Mouse (Mus musculus): ENCODE data around the gene Cgrrf1. TPM values are rescaled to one million over a fixed set of nuclear protein-coding genes. Genes with fewer than 3 reads are reported as not detected.
"Not testable (repeated sequence)": the region's sequence is repeated elsewhere in the genome, so short reads cannot be mapped to it uniquely, and the experiment has no call there.

Cgrrf1 gene
- polyA plus RNA-seq, 1 experiment: 20.7 TPM

GRCm38 (mm10) chr14:46816916-46817622 is 14.9 kb upstream of the Cgrrf1 start:
- Histone ChIP-seq H3K4me3 (replicated peaks; ENCODE audit: control insufficient read depth, low read depth, low read length) (no peak overlapping the region), H3K4me1 (ENCODE audit: control insufficient read depth, insufficient read depth, low read length) (no peaks in the 10 kb centered on the region; the same call in 1 of the 2 replicates), H3K27ac (ENCODE audit: control insufficient read depth, insufficient read depth, low read depth, low read length, poor library complexity) (no peak overlapping the region)
- TF ChIP-seq POLR2A (IDR thresholded peaks at IDR 0.05; ENCODE audit: borderline replicate concordance, control insufficient read depth, low read depth, low read length) (no peak), CTCF (IDR thresholded peaks at IDR 0.05; ENCODE audit: control insufficient read depth, insufficient read depth, low read length) (no peak)
- 80% methylated on average over 8 of the region's 8 CpGs for WGBS

- H3K4me3 ChIP-seq (replicated peaks; ENCODE audit: control insufficient read depth, low read depth, low read length): no peak overlapping the region
- H3K27ac ChIP-seq (ENCODE audit: control insufficient read depth, insufficient read depth, low read depth, low read length, poor library complexity): no peak overlapping the region
- no peaks in the 10 kb centered on the region; the same call in 1 of the 2 replicates for H3K4me1 ChIP-seq (ENCODE audit: control insufficient read depth, insufficient read depth, low read length)
- TF ChIP-seq CTCF (IDR thresholded peaks at IDR 0.05; ENCODE audit: control insufficient read depth, insufficient read depth, low read length): no peak
- no peak for TF ChIP-seq POLR2A (IDR thresholded peaks at IDR 0.05; ENCODE audit: borderline replicate concordance, control insufficient read depth, low read depth, low read length)
- WGBS: 93% methylated on average over 7 of the region's 7 CpGs
Observed at GRCm38 (mm10) chr14:46818743-46819142, 13.2 kb upstream of the Cgrrf1 start.

- 84% methylated on average over 5 of the region's 6 CpGs for WGBS
- H3K4me1 ChIP-seq (ENCODE audit: control insufficient read depth, insufficient read depth, low read length); H3K4me3 ChIP-seq (replicated peaks; ENCODE audit: control insufficient read depth, low read depth, low read length); H3K27ac ChIP-seq (ENCODE audit: control insufficient read depth, insufficient read depth, low read depth, low read length, poor library complexity): not testable (repeated sequence)
Observed at GRCm38 (mm10) chr14:46819961-46820360, 12.0 kb upstream of the Cgrrf1 start.

- TF ChIP-seq CTCF (IDR thresholded peaks at IDR 0.05; ENCODE audit: control insufficient read depth, insufficient read depth, low read length) (no peak), POLR2A (IDR thresholded peaks at IDR 0.05; ENCODE audit: borderline replicate concordance, control insufficient read depth, low read depth, low read length) (no peak)
- under 1% methylated on average over 11 of the region's 11 CpGs for WGBS
- Histone ChIP-seq H3K4me3 (replicated peaks; ENCODE audit: control insufficient read depth, low read depth, low read length) (peak overlapping the region; percentile 86), H3K27ac (ENCODE audit: control insufficient read depth, insufficient read depth, low read depth, low read length, poor library complexity) (peak overlapping the region; percentile 98), H3K4me1 (ENCODE audit: control insufficient read depth, insufficient read depth, low read length) (no peaks in the 10 kb centered on the region; the same call in 1 of the 2 replicates)
Observed at GRCm38 (mm10) chr14:46821271-46821872, 10.6 kb upstream of the Cgrrf1 start.

GRCm38 (mm10) chr14:46821873-46822716 is 9.8 kb upstream of the Cgrrf1 start, which contains the start of gene Gmfb:
Gene Gmfb (minus strand): TSS chr14:46822242.
- Histone ChIP-seq H3K4me3 (replicated peaks; ENCODE audit: control insufficient read depth, low read depth, low read length) (peak within 1 kb of the TSS; percentile 86), H3K4me1 (ENCODE audit: control insufficient read depth, insufficient read depth, low read length) (no peaks in the 10 kb centered on the region; the same call in 1 of the 2 replicates)
- WGBS: under 1% methylated on average over 65 of the region's 65 CpGs

GRCm38 (mm10) chr14:46823996-46824395 is 7.9 kb upstream of the Cgrrf1 start:
- H3K27ac ChIP-seq (ENCODE audit: control insufficient read depth, insufficient read depth, low read depth, low read length, poor library complexity): no peak overlapping the region
- no peak overlapping the region for H3K4me3 ChIP-seq (replicated peaks; ENCODE audit: control insufficient read depth, low read depth, low read length)
- 78% methylated on average over 2 of the region's 2 CpGs for WGBS
- TF ChIP-seq POLR2A (IDR thresholded peaks at IDR 0.05; ENCODE audit: borderline replicate concordance, control insufficient read depth, low read depth, low read length): no peak
- no peak for TF ChIP-seq CTCF (IDR thresholded peaks at IDR 0.05; ENCODE audit: control insufficient read depth, insufficient read depth, low read length)
- no peaks in the 10 kb centered on the region; the same call in 1 of the 2 replicates for H3K4me1 ChIP-seq (ENCODE audit: control insufficient read depth, insufficient read depth, low read length)

More at GRCm38 (mm10) chr14:46821873-46822716, 9.8 kb upstream of the Cgrrf1 start, which contains the start of gene Gmfb:
- TF ChIP-seq POLR2A (IDR thresholded peaks at IDR 0.05; ENCODE audit: borderline replicate concordance, control insufficient read depth, low read depth, low read length) (peak; percentile 88; the same call in 1 of the 2 replicates), CTCF (IDR thresholded peaks at IDR 0.05; ENCODE audit: control insufficient read depth, insufficient read depth, low read length) (no peak)
- H3K27ac ChIP-seq (ENCODE audit: control insufficient read depth, insufficient read depth, low read depth, low read length, poor library complexity): peak within 1 kb of the TSS; percentile 98

GRCm38 (mm10) chr14:46827430-46827829 is 4.5 kb upstream of the Cgrrf1 start:
- no peaks in the 10 kb centered on the region; the same call in 1 of the 2 replicates for H3K4me1 ChIP-seq (ENCODE audit: control insufficient read depth, insufficient read depth, low read length)
- TF ChIP-seq POLR2A (IDR thresholded peaks at IDR 0.05; ENCODE audit: borderline replicate concordance, control insufficient read depth, low read depth, low read length) (no peak), CTCF (IDR thresholded peaks at IDR 0.05; ENCODE audit: control insufficient read depth, insufficient read depth, low read length) (no peak)
- H3K27ac ChIP-seq (ENCODE audit: control insufficient read depth, insufficient read depth, low read depth, low read length, poor library complexity): no peak overlapping the region
- H3K4me3 ChIP-seq (replicated peaks; ENCODE audit: control insufficient read depth, low read depth, low read length): no peak overlapping the region
- 55% methylated on average over 1 of the region's 1 CpGs for WGBS

GRCm38 (mm10) chr14:46831295-46831694 is 630 bp upstream of the Cgrrf1 start:
- TF ChIP-seq CTCF (IDR thresholded peaks at IDR 0.05; ENCODE audit: control insufficient read depth, insufficient read depth, low read length) (no peak), POLR2A (IDR thresholded peaks at IDR 0.05; ENCODE audit: borderline replicate concordance, control insufficient read depth, low read depth, low read length) (no peak)
- WGBS: 1% methylated on average over 4 of the region's 4 CpGs

More at GRCm38 (mm10) chr14:46831295-46831694, 630 bp upstream of the Cgrrf1 start:
- Histone ChIP-seq H3K4me1 (ENCODE audit: control insufficient read depth, insufficient read depth, low read length) (0 out of 2 replicates have a peak, but pooled peaks cover 1% of the 10 kb centered on the region), H3K27ac (ENCODE audit: control insufficient read depth, insufficient read depth, low read depth, low read length, poor library complexity) (no peak overlapping the region; the same call in 1 of the 2 replicates), H3K4me3 (replicated peaks; ENCODE audit: control insufficient read depth, low read depth, low read length) (peak overlapping the region; percentile 91)

Data from bone marrow, adult 2 months (tissue).